Mouse (Mus musculus): ENCODE measurements around the gene Cdpf1. TPM values are rescaled to one million over a fixed set of nuclear protein-coding genes. Genes with fewer than 3 reads are reported as not detected.

Cdpf1 gene
- total RNA-seq, 1 experiment from 2014 or later: 12.4 TPM

DNA sequence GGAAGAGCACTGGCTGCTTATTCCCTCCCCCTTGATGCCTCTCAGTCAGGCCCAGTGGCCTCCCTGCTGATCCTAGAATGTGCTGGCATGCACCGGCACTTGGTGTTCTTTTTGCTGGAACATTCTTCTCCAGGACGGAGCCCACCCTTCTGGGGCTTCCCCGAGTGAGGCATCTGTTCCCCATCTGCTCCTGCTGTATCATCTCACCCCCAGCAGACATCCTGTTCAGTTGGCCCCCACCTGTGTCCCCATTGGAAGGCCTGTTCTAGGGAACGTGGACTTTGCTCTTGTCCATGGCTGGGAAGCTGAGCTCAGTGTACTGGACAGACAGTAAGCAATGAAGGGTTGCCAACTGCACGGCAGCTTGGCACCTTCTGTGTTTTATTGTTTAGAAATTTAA is 34.7 kb downstream of the Cdpf1 start:
- no peak for ATAC-seq (replicated peaks in 1 of 2; ENCODE audit: insufficient read depth in 1 of 2, low FRiP score in 2 of 2, low TSS enrichment in 1 of 2, low read depth in 1 of 2, poor library complexity in 2 of 2, severe bottlenecking in 2 of 2)

DNA sequence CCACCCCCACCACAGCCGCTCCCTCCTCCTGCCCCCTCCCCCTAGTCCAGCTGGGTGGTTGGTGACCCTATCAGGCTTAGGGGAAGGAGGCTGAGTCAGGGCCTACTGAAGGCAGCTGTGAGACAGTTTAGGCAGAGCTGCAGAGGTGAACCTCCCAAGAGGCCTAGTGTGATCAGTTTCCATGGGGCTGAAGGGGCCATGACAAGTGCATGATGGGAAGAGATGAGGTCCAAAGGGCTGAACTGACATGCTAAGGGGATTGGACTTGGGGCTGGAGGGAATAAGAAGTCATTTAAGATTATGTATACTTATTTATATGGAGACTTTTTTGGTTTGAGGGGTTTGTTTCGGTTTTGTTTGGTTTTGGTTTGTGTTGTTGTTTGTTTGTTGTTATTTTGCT is 35.3 kb downstream of the Cdpf1 start:
- ATAC-seq (replicated peaks in 1 of 2; ENCODE audit: insufficient read depth in 1 of 2, low FRiP score in 2 of 2, low TSS enrichment in 1 of 2, low read depth in 1 of 2, poor library complexity in 2 of 2, severe bottlenecking in 2 of 2): no peak

DNA sequence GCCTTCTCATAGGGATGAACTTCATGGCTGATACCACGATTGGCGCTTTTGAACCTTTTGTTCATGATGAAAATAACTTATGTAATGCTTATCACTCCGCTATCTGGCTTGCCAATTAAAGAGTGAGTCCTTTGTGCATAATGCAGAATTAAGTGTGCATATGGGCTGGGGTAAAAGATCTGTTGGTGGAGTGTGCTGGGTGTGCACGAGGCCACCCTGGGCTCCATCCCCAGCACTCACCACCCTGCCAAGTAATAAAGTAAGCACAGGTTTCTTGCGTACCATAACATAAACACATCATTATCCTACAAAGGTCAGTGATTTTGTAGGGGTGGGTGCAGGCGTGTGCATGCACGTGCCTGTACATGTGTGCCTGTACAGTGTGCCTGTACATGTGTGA is 36.5 kb downstream of the Cdpf1 start:
- no peak for ATAC-seq (replicated peaks in 1 of 2; ENCODE audit: insufficient read depth in 1 of 2, low FRiP score in 2 of 2, low TSS enrichment in 1 of 2, low read depth in 1 of 2, poor library complexity in 2 of 2, severe bottlenecking in 2 of 2)

DNA sequence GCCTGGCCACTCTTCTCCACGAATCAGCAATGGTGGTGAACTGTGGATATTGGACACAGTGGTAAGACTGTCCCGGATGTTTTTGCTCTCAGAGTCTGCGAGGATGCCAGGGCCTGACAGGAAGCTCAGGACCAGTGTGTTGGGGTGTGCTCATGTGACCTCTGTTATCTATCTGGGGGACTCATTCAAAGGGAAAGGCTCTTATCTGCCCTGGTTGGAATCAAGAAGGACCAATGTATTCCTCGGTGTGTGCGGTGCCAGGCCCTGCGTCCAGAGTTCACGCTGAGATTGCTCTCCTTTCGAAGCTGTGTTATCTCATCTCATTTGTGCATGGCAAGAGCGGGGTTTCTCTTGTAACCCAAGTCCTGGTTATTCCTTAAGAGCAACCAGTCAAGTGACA is 37.1 kb downstream of the Cdpf1 start:
- ATAC-seq (replicated peaks in 1 of 2; ENCODE audit: insufficient read depth in 1 of 2, low FRiP score in 2 of 2, low TSS enrichment in 1 of 2, low read depth in 1 of 2, poor library complexity in 2 of 2, severe bottlenecking in 2 of 2): no peak

DNA sequence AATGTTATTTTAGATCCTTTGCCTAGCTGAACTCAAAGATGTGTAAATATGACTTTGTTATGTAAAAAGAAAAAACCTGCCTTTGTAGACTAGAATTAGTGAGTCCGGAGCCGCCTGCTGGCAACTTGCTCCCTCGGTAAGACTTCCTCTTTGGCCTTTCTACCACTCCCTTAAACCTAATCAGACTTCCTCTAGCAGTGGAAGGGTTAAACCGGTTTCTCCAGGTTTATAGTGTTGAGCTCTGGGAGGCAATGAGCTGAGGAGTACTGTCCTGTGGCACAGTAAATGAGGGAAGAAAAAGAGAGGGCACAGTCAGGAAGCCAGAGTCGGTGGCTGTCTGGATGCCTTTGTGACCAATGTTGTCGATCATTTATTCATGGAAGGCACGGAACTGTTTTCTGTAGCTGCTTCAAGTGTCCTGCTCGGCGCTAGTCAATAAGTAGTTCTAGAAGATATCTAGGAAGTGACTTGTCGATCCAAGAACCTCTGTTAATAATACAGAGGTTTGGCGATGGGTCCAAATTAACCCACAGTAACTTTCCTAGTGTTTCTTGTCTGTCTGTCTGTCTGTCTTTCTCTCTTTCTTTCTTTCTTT is 39.3 kb downstream of the Cdpf1 start:
- no peak for ATAC-seq (replicated peaks in 1 of 2; ENCODE audit: insufficient read depth in 1 of 2, low FRiP score in 2 of 2, low TSS enrichment in 1 of 2, low read depth in 1 of 2, poor library complexity in 2 of 2, severe bottlenecking in 2 of 2)

DNA sequence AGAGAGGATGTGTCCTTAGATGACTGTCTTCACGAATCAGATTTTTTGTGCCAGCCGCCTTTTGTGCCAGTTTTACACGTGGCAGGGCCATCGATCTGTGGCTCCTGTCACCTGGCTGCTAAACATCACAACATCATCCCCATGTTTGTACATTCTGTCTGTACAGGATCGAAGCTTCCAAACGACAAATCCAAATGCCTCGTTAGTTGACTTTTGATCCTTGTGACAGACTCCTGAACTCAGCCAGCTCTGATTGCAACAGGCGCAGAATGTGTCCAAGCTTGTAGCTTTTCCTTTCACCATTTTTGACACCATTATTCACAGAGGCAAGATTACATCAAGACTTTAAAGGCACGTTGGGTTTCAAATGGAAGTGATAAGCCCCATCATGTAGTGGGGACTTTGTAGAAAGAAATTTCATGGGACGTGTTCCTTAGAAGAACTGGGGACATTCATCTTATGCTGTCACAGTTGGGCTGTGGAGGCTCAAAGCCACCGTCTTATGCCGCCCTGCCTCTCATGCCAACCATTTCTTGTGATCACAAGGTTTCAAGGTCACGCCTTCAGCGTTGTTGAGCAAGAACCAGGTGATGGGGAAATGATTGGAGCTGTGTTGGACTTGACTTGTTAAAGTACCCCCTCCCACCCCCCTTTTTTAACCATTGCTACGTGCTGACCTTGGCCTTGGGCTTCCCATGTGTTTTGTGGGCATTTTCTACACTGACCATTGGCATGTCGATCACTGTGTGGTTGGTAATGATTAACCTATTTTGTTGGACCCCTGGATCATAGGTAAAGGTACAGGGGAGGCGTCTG is 40.0 kb downstream of the Cdpf1 start:
- ATAC-seq (replicated peaks in 1 of 2; ENCODE audit: insufficient read depth in 1 of 2, low FRiP score in 2 of 2, low TSS enrichment in 1 of 2, low read depth in 1 of 2, poor library complexity in 2 of 2, severe bottlenecking in 2 of 2): 0 out of 4 replicates have a peak, but pooled peaks of 1 of the 2 experiments have one; percentile 7

DNA sequence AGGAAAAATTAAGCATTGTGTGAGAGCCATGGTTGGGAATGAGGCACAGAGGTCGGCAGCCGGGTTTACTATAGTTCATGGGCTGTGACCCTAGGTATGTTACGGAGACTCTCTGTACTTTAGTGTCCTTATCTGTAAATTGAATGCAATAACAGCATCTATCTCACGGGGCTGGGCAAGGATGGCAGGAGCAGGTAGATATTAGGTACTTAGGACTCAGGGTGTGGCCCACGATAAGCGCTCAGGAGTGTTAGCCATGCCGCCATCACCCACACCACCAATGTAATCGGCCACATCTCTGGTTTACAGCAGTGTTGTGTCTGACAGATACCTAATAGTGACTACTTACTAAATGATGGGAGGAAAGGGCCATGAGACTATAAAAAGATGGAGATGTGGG is 42.5 kb downstream of the Cdpf1 start:
- no peak for ATAC-seq (replicated peaks in 1 of 2; ENCODE audit: insufficient read depth in 1 of 2, low FRiP score in 2 of 2, low TSS enrichment in 1 of 2, low read depth in 1 of 2, poor library complexity in 2 of 2, severe bottlenecking in 2 of 2)

DNA sequence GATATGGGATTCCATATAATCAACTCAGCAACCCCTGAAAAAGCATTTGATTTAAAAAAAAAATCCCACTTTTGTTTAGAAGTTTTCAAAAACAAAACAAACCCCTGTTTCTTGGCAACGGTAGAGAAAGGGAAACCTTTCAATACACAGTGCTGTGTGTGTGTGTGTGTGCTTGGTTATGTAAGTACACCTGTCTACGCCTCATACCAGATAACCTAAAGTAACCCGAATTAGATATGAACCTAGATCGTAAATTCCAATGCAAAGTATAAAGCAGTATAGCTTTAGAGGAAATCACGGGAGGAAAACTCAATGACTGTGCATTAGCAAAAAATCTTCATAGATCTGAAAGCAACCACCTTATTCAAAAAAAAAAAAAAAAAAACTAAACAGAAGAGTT is 44.8 kb downstream of the Cdpf1 start:
- no peak for ATAC-seq (replicated peaks in 1 of 2; ENCODE audit: insufficient read depth in 1 of 2, low FRiP score in 2 of 2, low TSS enrichment in 1 of 2, low read depth in 1 of 2, poor library complexity in 2 of 2, severe bottlenecking in 2 of 2)

DNA sequence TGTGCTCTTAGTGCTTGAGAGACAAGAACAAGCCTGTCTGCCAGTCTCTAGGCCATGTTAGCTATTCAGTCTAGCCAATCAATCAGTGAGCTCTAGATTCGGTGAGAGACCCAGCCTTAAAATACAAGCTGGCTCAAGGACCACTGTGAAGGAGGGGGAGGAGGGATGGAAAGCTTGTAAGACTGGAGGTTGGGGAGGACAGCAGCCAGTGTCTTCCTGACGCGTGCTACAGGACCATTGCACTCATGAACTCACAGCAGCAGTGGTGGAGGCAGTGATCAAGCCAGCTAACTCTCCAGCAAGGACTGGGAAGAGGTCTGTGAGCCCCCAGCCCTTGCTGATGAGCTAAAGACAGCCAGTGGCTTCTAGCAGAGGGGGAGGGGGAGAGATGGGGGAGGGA is 46.5 kb downstream of the Cdpf1 start:
- no peak for ATAC-seq (replicated peaks in 1 of 2; ENCODE audit: insufficient read depth in 1 of 2, low FRiP score in 2 of 2, low TSS enrichment in 1 of 2, low read depth in 1 of 2, poor library complexity in 2 of 2, severe bottlenecking in 2 of 2)

DNA sequence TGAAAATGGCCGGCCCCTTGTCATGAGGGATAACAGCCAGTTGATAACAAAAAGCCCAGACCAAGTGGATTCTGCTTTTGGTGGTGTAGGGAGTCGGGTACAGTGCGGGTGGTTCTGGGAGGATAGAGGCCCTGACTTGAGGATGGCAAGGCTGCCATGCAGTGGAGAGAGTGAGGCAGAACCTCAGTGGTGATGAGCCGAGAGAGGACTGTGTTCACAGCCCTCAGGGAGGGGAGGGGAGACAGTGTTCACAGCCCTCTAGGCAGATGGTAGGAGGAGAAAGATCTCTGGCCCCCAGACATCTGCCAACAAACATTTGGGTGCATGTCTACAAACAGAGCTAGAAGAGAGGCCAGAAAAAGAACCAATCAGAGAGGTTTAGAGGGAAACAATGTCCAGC is 48.7 kb downstream of the Cdpf1 start:
- no peak for ATAC-seq (replicated peaks in 1 of 2; ENCODE audit: insufficient read depth in 1 of 2, low FRiP score in 2 of 2, low TSS enrichment in 1 of 2, low read depth in 1 of 2, poor library complexity in 2 of 2, severe bottlenecking in 2 of 2)

DNA sequence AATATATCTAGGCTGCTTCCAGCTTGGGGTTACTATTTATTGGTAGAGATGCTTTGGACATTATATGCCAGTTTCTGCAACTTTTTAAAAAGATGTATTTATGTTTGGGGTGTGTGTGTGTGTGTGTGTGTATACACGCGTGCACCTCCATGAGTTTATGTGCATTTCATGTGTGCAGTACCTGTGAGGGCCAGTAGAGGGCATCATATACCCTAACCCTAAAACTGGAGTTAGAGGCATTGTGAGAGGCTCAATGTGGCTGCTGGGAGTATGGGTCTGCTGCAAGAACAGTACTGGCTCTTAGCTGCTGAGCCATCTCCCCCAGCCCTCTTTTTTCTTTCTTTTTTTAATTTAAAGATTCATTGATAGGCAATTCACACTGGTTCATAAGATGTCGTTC is 53.7 kb downstream of the Cdpf1 start:
- no peak for ATAC-seq (replicated peaks in 1 of 2; ENCODE audit: insufficient read depth in 1 of 2, low FRiP score in 2 of 2, low TSS enrichment in 1 of 2, low read depth in 1 of 2, poor library complexity in 2 of 2, severe bottlenecking in 2 of 2)

Other genes starting within 250 kb of the Cdpf1 start
- not detected in 2 replicates for gene Wnt7b, start 229.2 kb downstream of the Cdpf1 start, total RNA-seq (2017)
- not detected in 2 replicates for gene Ppara, start 76.7 kb downstream of the Cdpf1 start, total RNA-seq (2017)
- gene Pkdrej, start 10.0 kb upstream of the Cdpf1 start, total RNA-seq (2017): 0.19 TPM in 1 of 2 replicates, not detected in the other
- gene Ttc38, start 20.6 kb upstream of the Cdpf1 start, total RNA-seq (2017): 7.6 and 11.3 TPM in 2 replicates
- 9.4 and 13.3 TPM in 2 replicates for gene Gtse1, start 48.0 kb upstream of the Cdpf1 start, total RNA-seq (2017)
- 18.3 and 30.9 TPM in 2 replicates for gene Trmu, start 67.6 kb upstream of the Cdpf1 start, total RNA-seq (2017)
- gene Celsr1, start 222.1 kb upstream of the Cdpf1 start, total RNA-seq (2017): 3.0 and 7.9 TPM in 2 replicates
- 37.6 and 66.4 TPM in 2 replicates for gene Gramd4, start 246.0 kb upstream of the Cdpf1 start, total RNA-seq (2017)